Mouse (Mus musculus) lung, postnatal 36 days (tissue): Measurements from ENCODE around the gene Fgfr2.

Source experiments
- DNase-seq: peaks from one replicate; pipeline ENCODE4 v3.0.0; 2022; ENCODE audit warnings: mixed read lengths

Gene Fgfr2

DNA sequence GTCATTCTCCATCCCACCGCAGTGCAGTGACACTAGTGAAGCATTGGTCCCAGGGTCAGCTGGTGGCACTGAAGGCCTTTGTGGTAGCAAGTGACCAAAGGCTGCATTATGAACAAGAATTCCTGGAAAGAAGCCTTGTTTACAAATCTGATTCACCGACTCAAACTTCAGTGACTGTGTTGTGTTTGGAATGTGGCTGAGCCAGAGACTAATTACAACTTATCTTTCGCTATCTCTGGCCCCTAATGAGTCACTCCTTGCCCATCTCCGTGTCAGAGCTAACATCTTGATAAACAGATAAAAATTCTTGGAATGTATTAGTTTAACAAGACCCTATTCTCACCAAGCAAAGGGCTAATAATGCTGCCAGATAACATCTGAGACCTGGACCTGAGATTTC, 778.5 kb downstream of the Fgfr2 start:
- DNase-seq: peak; percentile 41

DNA sequence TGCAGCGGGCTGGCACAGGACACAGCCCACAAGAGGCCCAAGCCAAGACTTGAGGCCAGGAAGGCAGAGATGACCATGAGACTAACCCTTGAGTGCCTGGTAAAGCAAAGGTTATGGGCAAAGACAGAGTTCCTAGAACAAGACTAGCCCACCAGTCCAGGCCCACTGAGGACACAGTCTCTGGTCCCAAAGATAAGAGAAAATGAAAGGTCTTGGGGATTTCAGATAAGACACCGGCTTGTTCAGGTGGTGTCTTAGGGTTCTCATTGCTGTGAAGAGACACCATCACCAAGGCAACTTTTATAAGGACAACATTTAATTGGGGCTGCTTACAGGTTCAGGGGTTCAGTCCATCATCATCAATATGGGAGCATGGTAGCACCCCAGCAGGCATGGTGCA, 779.2 kb downstream of the Fgfr2 start:
- DNase-seq: no peak

- no peak for DNase-seq
Observed at GRCm38 (mm10) chr7:132343146-132343545, 780.0 kb downstream of the Fgfr2 start.

- peak; percentile 61 for DNase-seq
Observed at GRCm38 (mm10) chr7:132339041-132339839, 783.9 kb downstream of the Fgfr2 start.

- DNase-seq: peak; percentile 80
Observed at GRCm38 (mm10) chr7:132338350-132338749, 784.8 kb downstream of the Fgfr2 start.

- DNase-seq: no peak
Observed at GRCm38 (mm10) chr7:132337268-132337917, 785.8 kb downstream of the Fgfr2 start.

GRCm38 (mm10) chr7:132336781-132337180, 786.4 kb downstream of the Fgfr2 start:
- no peak for DNase-seq

GRCm38 (mm10) chr7:132335367-132335766, 787.8 kb downstream of the Fgfr2 start:
- DNase-seq: no peak

DNA sequence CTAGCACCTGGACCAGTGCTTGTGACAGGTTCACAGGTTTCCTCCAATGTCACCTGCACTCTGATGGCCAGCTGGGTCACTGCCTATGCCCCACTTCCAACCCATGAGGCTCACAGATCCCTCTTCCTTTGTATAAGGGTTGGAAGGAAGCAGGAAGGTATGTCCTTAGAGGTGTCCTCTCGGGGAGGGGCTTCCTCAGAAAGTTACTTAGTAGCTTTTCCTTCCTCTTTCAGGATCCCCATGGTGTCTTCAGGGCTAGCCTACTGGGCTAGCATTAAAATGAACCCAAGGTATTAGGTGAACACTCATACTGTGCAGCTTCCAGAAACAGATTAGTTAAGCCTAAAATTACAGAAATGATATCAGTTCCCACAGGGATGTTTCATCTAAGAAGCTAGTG, 790.1 kb downstream of the Fgfr2 start:
- no peak for DNase-seq

- peak; percentile 51 for DNase-seq
Observed at GRCm38 (mm10) chr7:132332176-132332575, 791.0 kb downstream of the Fgfr2 start.

DNA sequence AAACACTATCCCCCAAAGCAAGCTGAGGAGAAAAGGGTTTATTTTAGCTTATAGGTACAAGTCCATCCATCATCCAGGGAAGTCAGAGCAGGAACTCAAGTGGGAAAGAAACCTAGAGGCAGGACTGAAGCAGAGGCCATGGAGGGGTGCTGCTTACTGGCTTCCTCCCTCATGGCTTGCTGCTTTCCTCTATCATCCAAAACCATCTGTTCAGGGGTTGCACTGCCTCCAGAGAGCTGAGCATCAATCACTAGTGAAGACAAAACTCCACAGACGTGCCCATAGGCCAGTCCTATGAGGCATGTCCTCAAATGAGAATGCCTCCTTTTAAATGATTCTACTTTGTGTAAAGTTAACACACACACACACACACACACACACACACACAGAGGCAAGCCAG, 793.0 kb downstream of the Fgfr2 start:
- no peak for DNase-seq

- no peak for DNase-seq
Observed at GRCm38 (mm10) chr7:132328648-132329047, 794.5 kb downstream of the Fgfr2 start.

- DNase-seq: peak; percentile 78
Observed at GRCm38 (mm10) chr7:132325549-132326331, 797.4 kb downstream of the Fgfr2 start.

GRCm38 (mm10) chr7:132323430-132323829, 799.7 kb downstream of the Fgfr2 start:
- no peak for DNase-seq

DNA sequence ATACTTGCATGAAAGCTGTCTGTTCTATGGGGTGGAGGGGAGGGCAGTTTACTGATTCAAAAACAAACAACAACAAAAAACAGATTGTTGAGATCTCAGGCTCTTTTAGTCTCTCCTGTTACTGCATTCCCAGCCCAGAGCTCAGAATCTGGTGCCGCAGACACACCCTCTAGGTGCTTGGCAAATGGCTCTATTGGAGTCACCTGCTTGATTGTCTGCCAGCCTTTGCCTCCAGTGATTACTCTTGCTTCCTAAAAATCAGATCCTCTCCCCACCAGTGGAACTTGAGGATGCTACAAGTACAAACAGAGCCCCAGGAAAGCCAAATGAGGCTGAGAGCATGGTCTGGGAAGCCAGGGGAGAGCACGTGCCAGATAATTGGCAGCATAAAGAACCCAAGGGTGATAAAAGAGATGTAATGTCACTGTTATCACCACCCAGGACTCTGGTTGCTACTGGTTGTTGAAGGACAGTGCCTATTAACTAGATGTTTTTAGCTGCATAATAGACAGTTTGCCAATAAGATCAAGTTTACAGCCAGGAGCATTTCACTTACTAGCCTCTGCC, 801.7 kb downstream of the Fgfr2 start:
- DNase-seq: no peak

GRCm38 (mm10) chr7:132317036-132317541, 806.1 kb downstream of the Fgfr2 start, which contains the start of gene Chst15:
Chst15 (minus strand) TSS chr7:132317228.
- peak; percentile 86 for DNase-seq

DNA sequence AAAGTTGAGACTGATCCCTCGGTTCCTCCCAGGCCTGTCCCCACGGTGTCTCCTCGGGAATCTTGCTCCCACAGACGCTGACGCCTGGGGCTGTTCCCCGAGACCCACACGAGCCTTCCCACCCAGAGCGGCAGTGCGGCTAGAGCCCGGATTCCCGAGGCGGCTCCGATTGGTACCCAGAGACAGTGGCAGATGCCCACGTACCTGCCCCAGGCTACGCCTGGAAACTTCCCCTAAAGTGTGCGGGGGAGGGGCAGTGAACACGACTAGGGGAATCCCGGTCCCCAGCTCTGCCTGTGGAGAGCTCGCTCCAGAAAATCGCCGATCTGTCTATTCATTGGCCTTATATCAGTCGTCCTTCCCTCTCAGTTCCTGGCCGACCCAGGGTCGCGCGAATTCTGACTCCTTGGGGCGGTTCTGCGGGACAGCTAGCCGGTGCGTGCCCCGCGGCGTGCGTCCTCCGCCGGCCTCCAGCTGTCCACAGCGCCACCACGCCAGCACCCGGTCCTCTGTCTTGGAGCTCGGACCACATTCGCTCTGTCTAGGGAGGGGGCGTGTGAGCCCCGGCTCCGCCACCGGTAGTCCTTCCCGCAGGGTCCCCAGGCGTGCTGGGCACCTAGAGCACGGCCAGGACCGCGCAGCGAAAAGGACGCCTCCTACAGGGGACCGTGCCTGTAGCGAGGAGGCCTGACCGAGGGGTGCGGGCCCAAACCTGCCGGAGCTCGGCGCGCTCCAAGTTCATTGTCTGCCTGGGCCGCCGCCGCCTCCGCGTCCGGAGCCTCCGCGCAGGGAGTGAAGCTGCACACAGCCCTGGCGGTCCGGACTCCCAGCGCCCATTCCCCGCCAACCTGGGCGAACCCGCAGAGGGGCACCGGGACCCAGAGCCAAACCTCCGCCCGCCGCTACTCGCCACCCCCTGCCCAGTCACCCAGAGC, 806.8 kb downstream of the Fgfr2 start:
- peak; percentile 74 for DNase-seq

- peak; percentile 89 for DNase-seq
Observed at GRCm38 (mm10) chr7:132315149-132316091, 807.7 kb downstream of the Fgfr2 start.

DNA sequence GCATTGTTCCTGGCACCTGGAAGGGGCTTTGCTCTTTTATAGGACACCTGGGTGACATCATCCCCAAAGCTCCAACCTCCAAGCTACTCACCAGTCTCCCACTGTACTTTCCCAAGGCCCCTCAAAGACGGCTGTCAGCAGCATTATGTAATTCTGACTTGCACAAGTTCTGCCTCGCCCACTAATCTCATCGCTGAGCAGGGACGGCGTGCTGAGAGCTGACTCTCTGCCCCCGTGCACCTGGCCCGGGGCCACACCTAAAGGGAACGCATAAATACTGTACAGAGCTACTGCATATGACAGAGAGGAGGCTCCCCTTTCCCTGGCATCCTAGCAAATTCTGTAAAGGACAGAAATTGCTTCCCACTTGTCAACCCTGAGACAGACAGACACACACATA, 810.8 kb downstream of the Fgfr2 start:
- DNase-seq: peak; percentile 64

DNA sequence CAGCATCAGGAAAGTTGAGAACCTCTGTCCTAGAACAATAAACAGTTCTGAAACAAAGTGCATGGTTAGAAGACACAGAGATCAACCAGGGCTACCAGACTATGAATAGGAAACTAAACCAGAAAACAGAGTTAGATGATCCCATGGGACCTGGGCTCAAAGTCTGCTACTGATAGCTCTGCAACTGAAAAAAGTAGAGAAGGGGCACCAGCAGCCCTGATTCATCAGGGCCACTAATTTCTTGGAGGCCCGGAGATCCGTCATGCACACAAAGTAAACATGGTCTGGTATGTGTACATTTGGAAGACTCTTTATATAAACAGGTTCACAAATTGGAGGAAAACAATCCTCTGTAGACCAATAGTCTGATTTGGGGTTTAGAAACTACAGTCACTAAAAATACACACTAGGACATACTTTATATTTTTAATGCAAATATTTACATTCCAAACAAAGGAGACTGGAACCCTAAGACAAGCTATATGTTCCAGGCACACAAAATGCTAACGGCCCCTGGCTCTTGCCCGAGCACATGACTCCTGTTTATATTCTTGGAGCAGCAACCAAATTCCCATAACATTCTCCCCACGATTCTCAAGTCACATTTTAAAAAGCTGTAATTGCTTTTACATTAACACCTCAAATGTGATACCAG, 814.5 kb downstream of the Fgfr2 start:
- DNase-seq: no peak
